Mouse (Mus musculus) embryonic facial prominence, embryonic 10.5 days (tissue): ENCODE results near the gene Marc1. TPM values are rescaled to one million over a fixed set of nuclear protein-coding genes. Genes with fewer than 3 reads are reported as not detected.

Experiments
- DNase-seq: peaks from one replicate; pipeline ENCODE4 v3.0.0-alpha.2; 2017; ENCODE audit warnings: low spot score
- H3K27ac ChIP-seq: fragments of 300-500 bp; sonication (generic); replicated peaks from 2 replicates; pipeline ENCODE4 v1.5.1; 2016; ENCODE audit warnings: mild to moderate bottlenecking
- H3K27me3 ChIP-seq: fragments of 300-500 bp; sonication (generic); replicated peaks from 2 replicates; pipeline ENCODE4 v1.6.1; 2016; ENCODE audit warnings: low read depth, mild to moderate bottlenecking; ENCODE audit not compliant: poor library complexity, severe bottlenecking
- H3K36me3 ChIP-seq: fragments of 300-500 bp; sonication (generic); replicated peaks from 2 replicates; pipeline ENCODE4 v1.6.1; 2016; ENCODE audit warnings: mild to moderate bottlenecking, moderate library complexity
- H3K4me1 ChIP-seq: fragments of 300-500 bp; sonication (generic); 2 replicates; pipeline ENCODE4 v1.6.1; 2016
- H3K4me3 ChIP-seq: fragments of 300-500 bp; sonication (generic); 2 replicates; pipeline ENCODE4 v1.5.1; 2016; ENCODE audit warnings: mild to moderate bottlenecking, moderate library complexity
- H3K9me3 ChIP-seq: fragments of 300-500 bp; sonication (generic); 2 replicates; pipeline ENCODE4 v1.6.1; 2016; ENCODE audit warnings: mild to moderate bottlenecking
- WGBS: fragments of 180-500 bp; shearing (Covaris S2); methylation state at CpG from one replicate; pipeline ENCODE4 v1.1.7; 2016; 5-methylcytosine and 5-hydroxymethylcytosine counted together
- polyA plus RNA-seq: library from polyadenylated mRNA; unstranded; fragments of >200 nt; fragmentation: Nextera tagmentation; extraction: Ambion mirVana; gene quantifications from 2 replicates; pipeline ENCODE4 v1.2.1, GENCODE M21; 2016

Marc1 gene
- polyA plus RNA-seq, 1 experiment from 2014 or later, result 0.07 TPM

DNA sequence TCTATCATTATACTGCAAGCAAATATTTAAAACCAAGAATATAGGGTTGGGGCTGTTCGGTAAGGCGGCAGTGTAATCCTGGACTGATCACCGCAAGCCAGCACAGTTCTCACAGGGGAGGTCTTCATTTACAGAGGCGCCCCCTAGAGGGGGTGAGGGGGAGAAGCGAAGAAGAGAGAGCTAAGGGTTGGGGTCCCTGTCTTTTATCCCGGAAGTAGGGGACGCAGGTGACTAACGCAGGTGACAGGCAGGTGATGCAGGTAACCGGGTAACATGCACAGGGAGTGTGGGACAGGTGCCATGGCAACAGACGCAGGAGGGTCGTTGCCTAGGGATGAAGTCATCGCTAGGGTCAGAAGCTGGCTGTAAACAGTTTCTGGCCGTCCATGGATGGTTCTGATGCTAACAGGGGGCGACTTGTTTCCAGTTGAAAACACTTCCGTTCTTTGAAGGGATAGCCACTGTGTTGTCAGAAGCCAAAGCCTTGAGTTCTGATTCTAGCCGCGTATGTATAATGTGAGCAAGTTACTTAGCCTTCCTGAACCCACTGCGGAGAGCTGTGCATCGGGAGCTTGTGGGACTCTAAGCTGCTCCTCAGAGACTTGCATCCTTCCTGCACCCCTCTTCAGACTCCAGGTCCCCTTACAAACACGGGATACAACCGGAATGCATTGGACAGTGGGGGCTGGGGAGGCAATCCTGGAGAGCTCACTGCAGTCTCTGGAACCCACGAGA, 33.9 kb downstream of the Marc1 start:
- no peaks in the 10 kb centered on the region for H3K36me3 ChIP-seq
- H3K27ac ChIP-seq, result no peak overlapping the region
- no peak overlapping the region for H3K4me3 ChIP-seq
- peak; percentile 21 for DNase-seq
- peaks cover 19% of the 10 kb centered on the region for H3K27me3 ChIP-seq
- H3K9me3 ChIP-seq, result no peaks in the 10 kb centered on the region
- H3K4me1 ChIP-seq, result 0 out of 2 replicates have a peak, but pooled peaks cover 3% of the 10 kb centered on the region
- WGBS, result 28% methylated on average over 22 of the region's 22 CpGs

DNA sequence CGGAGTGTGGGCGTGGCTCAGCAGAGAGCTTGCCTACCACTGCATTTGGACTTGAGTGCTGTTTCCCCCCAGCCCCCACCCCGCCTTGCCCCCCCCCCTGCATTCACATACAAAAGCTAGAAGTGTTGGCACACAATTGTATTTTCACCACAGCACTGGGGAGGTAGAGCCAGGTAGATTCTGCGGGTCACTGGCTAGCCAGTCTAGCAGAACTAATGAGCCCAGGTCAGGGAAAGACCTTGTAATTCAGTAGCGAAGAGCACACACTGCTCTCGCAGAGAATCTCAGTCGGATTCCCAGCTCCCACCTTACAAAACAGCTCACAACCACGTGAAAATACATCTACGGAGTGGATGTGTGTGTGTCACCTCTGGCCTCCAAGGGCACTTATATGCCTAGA, 35.8 kb downstream of the Marc1 start:
- Histone ChIP-seq H3K27ac (no peak overlapping the region), H3K27me3 (peaks cover 30% of the 10 kb centered on the region), H3K4me3 (no peak overlapping the region), H3K36me3 (no peaks in the 10 kb centered on the region), H3K4me1 (peaks cover 12% of the 10 kb centered on the region), H3K9me3 (no peaks in the 10 kb centered on the region)
- no peak for DNase-seq
- WGBS, result 52% methylated on average over 9 of the region's 9 CpGs

DNA sequence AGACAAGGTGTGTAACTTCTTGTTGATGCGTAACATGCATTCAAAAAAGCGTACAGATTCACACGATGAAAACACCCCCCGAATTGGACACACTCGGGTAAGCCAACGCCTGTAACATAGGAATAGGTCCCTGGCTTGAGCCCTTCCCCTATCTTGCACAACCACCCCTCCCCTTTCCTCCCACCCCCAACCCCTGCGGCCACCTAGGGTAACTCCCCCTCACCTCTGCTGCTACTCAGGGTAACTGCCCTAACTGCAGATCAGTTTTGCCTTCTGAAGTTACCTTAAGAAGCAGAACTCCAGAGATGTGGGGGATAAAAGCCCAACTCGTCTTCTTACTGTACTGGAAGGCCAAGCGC, 39.2 kb downstream of the Marc1 start:
- H3K4me3 ChIP-seq, result peak overlapping the region; percentile 37
- DNase-seq, result peak; percentile 21
- peaks cover 24% of the 10 kb centered on the region for H3K27me3 ChIP-seq
- H3K27ac ChIP-seq, result no peak overlapping the region
- no peaks in the 10 kb centered on the region for H3K36me3 ChIP-seq
- WGBS, result 8% methylated on average over 9 of the region's 9 CpGs
- H3K9me3 ChIP-seq, result no peaks in the 10 kb centered on the region
- H3K4me1 ChIP-seq, result peaks cover 10% of the 10 kb centered on the region

GRCm38 (mm10) chr1:184771202-184771890, 39.8 kb downstream of the Marc1 start:
- 24% methylated on average over 18 of the region's 18 CpGs for WGBS
- peak overlapping the region; percentile 26; the same call in 1 of the 2 replicates for H3K4me3 ChIP-seq
- no peak overlapping the region for H3K27ac ChIP-seq

DNA sequence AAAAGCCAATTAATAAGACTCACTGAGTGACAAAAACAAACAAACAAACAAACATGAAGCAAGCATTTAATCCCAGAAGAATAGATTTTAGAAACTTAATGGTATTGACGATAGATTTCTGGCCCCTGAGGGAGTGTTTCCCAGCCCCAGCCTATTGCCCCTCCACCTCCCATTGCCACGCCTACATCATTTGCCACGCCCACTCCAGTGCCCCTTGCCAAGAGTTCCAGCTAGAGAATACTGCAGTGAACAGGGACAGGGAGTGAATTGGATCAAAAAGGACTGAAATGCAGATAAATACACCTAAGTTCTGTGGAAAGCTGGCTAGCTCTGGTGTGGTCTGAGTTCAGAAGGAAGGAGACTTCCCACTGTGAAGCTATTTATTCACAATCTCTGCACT, 47.2 kb downstream of the Marc1 start:
- H3K4me1 ChIP-seq, result no peaks in the 10 kb centered on the region
- no peaks in the 10 kb centered on the region for H3K36me3 ChIP-seq
- H3K4me3 ChIP-seq, result no peak overlapping the region
- H3K27ac ChIP-seq, result no peak overlapping the region
- H3K27me3 ChIP-seq, result no peaks in the 10 kb centered on the region
- no peaks in the 10 kb centered on the region for H3K9me3 ChIP-seq
- DNase-seq, result no peak
- 44% methylated on average over 3 of the region's 3 CpGs for whole genome bisulfite sequencing

More at GRCm38 (mm10) chr1:184771202-184771890, 39.8 kb downstream of the Marc1 start:
- H3K36me3 ChIP-seq, result no peaks in the 10 kb centered on the region
- H3K9me3 ChIP-seq, result no peaks in the 10 kb centered on the region
- H3K4me1 ChIP-seq, result peaks cover 10% of the 10 kb centered on the region
- H3K27me3 ChIP-seq, result peaks cover 24% of the 10 kb centered on the region
- DNase-seq, result peak; percentile 86

DNA sequence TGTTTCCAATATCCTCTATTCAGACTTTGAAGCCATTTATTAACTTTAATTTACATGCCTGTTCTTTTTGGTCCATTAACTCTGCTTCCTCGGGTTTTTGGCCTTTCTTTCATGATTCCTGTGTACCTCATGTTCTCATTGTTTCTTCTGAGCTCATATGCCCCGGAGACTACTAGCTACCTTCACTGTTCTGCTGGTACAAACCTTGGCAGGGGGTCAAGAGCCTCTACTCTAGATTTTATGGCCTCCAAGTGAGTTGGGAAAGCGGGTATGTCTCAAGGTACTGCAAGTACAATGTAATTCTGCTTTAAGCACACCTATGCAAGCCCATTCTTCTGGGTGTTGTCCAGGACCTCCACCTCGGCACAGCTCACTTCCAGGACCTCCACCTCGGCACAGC, 48.2 kb downstream of the Marc1 start:
- H3K27me3 ChIP-seq, result no peaks in the 10 kb centered on the region
- DNase-seq, result no peak
- no peak overlapping the region for H3K4me3 ChIP-seq
- no peaks in the 10 kb centered on the region for H3K36me3 ChIP-seq
- H3K27ac ChIP-seq, result no peak overlapping the region
- H3K9me3 ChIP-seq, result no peaks in the 10 kb centered on the region
- H3K4me1 ChIP-seq, result no peaks in the 10 kb centered on the region
- 84% methylated on average over 5 of the region's 5 CpGs for WGBS

GRCm38 (mm10) chr1:184761988-184762387, 49.1 kb downstream of the Marc1 start:
- Histone ChIP-seq H3K27me3 (no peaks in the 10 kb centered on the region), H3K27ac (no peak overlapping the region), H3K9me3 (no peaks in the 10 kb centered on the region), H3K36me3 (no peaks in the 10 kb centered on the region), H3K4me3 (no peak overlapping the region), H3K4me1 (no peaks in the 10 kb centered on the region)
- 80% methylated on average over 4 of the region's 4 CpGs for WGBS
- no peak for DNase-seq

GRCm38 (mm10) chr1:184752671-184753070, 58.4 kb downstream of the Marc1 start:
- H3K36me3 ChIP-seq, result no peaks in the 10 kb centered on the region
- no peaks in the 10 kb centered on the region for H3K4me1 ChIP-seq
- H3K27me3 ChIP-seq, result no peaks in the 10 kb centered on the region
- no peak for DNase-seq
- no peak overlapping the region for H3K27ac ChIP-seq
- H3K4me3 ChIP-seq, result no peak overlapping the region
- 93% methylated on average over 5 of the region's 5 CpGs for WGBS
- no peaks in the 10 kb centered on the region for H3K9me3 ChIP-seq

DNA sequence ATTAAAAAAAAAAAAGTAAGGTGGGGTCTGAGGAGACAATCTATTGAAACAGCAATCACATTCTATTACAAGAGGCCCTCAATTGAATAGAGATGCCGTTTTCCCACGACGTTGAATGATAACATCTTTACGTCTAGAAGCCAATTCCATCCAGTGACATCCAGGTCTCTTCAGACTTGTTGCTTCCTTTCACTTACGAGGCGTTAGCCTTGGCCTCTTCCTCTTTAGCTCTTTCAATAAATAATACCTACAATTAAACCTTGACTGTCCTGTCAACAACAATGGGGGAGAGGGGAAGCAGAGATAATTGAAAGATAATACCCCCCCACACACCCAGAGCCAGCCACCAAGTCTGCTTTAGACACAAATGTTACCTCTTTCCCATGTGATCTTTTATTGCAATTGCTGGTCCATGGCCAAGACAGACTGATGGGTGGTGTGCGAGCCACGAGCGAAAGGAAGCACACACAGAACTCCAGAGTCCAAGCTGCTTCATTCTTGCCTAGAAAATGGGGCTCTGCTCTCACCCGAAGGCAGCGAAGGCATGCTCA, 60.9 kb downstream of the Marc1 start:
- 87% methylated on average over 11 of the region's 11 CpGs for WGBS
- DNase-seq, result no peak
- Histone ChIP-seq H3K4me3 (no peak overlapping the region), H3K9me3 (no peaks in the 10 kb centered on the region), H3K4me1 (no peaks in the 10 kb centered on the region), H3K36me3 (no peaks in the 10 kb centered on the region), H3K27ac (no peak overlapping the region), H3K27me3 (no peaks in the 10 kb centered on the region)

DNA sequence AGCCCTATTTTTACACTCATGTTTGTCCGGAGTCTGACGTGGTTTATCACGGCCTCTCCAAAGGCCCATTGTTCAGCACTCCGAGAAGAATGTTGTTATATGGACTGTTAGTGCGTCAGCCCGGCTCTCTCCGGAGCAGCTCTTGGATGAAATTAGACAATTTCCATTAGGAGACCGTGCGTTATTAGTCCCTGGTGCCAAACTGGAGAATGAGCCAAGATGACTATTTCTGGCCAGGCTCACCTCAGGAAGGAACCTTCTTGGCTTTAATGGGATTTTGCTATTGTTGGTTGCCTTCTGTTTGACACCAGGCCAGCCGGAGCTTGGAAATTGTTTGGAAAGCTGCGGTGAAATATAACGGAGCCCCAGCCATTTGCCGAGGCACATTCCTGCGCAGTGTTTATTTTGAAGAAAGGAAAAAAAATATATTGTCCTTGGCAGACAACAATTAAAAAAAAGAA, 62.4 kb downstream of the Marc1 start:
- no peaks in the 10 kb centered on the region for H3K4me1 ChIP-seq
- no peak overlapping the region for H3K27ac ChIP-seq
- WGBS, result 72% methylated on average over 14 of the region's 14 CpGs
- H3K9me3 ChIP-seq, result no peaks in the 10 kb centered on the region
- DNase-seq, result no peak
- no peak overlapping the region for H3K4me3 ChIP-seq
- 0 out of 2 replicates have a peak, but pooled peaks cover 5% of the 10 kb centered on the region for H3K27me3 ChIP-seq
- no peaks in the 10 kb centered on the region for H3K36me3 ChIP-seq

- peak; percentile 63 for DNase-seq
- Histone ChIP-seq H3K9me3 (no peaks in the 10 kb centered on the region), H3K4me3 (no peak overlapping the region), H3K27ac (no peak overlapping the region), H3K27me3 (peaks cover 77% of the 10 kb centered on the region), H3K36me3 (no peaks in the 10 kb centered on the region), H3K4me1 (peaks cover 7% of the 10 kb centered on the region)
- WGBS, result 6% methylated on average over 14 of the region's 14 CpGs
Measured at GRCm38 (mm10) chr1:184737876-184738479, 73.1 kb downstream of the Marc1 start.

- 27% methylated on average over 2 of the region's 2 CpGs for WGBS
- Histone ChIP-seq H3K36me3 (no peaks in the 10 kb centered on the region), H3K27ac (no peak overlapping the region), H3K4me1 (peaks cover 12% of the 10 kb centered on the region), H3K27me3 (peaks cover 83% of the 10 kb centered on the region), H3K4me3 (no peak overlapping the region), H3K9me3 (no peaks in the 10 kb centered on the region)
- no peak for DNase-seq
Measured at GRCm38 (mm10) chr1:184737228-184737627, 73.9 kb downstream of the Marc1 start.
